Mouse (Mus musculus) right cerebral cortex, postnatal 4 days (tissue): ENCODE data around the gene Clba1.

Source experiments
- DNase-seq: peaks from one replicate; pipeline ENCODE4 v3.0.0-alpha.2; 2022

The Clba1 gene

DNA sequence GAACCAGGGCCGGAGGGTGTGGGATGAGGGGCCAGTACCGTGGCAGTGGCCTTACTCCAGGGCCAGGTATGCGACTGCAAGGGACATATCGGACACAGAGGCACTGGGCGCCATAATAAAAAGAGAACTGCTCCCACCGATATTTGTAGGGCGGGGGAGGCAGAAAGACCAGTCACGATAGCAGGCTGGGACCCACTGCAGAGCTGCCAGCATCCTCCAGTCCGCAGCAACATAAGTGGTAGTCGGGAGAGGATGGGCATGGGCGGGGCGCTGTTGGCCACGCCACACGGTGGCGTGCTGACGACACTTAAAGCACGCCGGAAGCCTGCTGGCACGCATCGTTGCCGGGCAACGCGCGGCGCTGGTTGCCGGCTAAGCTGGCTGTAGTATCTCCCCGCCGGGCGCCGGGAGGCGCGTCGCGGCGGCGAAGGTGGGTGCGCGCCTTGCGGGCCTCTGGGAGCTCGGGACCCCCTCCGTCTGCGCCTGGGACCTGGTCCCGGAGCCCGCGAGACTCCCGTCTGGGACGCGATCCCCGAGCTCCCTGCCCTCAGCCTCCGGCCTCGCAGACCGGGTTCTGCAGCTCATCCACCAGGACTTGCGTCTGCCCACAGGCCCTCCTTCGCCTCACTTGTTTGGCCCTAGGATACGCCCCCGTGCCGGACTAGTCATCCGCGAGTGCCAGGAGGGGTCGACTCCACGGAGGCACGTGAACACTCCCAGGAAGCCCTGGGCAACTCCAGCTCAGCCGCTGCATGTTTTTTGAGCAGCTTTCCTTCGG is at the start of gene Clba1:
Clba1 (plus strand) TSS at position 351 of the 778 bp plus-strand sequence.
- DNase-seq = peak; percentile 93

DNA sequence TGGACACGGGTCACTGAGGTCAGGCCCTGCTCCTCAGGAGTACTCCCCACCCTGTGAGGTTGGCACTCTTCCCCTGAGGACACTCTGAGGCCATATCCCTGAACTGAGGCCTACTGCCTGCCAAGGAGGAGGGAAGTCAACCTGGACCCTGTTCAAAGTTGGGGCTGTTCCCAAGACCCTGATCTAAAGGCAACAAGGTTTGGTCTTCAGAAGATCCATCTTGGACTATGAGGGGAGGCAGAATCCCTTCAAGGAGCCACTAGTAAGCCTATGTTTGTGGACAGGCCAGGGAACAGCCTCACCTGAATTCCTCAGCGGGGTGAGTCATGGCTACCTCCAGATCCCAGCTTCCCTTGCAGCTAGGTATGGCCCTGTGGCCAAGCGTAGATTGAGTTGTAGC is 49.3 kb upstream of the Clba1 start:
- DNase-seq = no peak

DNA sequence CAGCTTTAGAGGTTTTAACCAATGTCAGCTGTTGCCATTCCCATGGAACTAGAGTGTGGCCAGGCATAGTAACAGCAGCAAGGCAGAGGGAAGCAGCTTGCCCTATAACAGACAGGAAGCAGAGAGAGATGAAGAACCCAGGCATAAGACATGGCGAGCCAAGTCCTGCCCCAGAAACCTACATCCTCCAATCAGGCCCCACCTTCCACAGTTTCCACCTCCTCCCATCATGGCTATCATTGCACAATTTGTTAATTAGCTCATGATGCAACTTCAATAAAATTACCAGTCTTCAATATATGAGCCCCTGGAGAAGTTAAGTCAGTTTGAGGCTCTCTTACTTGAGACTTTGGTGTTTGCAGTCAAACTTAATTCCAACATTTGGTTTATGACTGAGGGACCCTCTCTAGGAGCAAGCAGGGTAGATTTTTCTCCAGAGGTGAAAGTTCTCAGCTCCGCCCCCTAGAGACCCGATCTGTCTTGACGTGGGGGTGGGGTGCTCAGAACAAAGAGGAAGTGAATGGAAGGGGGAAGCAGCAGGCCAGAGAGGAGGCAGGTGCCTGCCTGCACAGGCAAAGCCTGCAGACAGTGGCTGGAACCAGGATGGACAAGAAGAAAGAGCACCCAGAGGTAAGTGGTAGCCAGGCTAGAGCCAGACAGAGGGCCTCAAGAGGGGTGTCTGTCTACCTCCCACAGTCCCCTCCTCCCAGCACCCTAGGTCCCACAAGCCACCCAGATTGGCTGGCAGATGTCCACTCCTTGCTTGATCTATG is 48.4 kb upstream of the Clba1 start, which contains the start of gene Pld4:
Pld4 (plus strand) TSS at position 502 of the 773 bp plus-strand sequence.
- DNase-seq = no peak

DNA sequence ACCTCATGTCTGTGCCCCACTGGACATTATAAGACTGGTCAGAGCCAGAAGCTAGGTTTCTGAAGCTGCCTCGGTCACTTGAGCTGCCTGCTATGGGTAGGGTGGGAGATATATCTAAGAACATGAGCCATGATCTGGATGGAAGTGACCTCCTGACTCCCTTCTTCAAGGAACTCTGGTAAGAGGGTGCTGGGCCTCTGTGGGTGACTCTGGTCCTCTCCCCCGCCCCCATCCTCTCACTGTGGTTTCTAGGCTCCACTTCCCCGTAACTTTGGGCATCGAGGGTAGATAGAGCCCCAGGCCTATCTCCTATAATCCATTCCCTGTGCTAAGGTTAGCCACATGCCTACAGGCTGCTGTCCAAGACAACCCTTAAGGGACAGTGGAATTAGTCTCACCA is 47.3 kb upstream of the Clba1 start:
- no peak for DNase-seq

DNA sequence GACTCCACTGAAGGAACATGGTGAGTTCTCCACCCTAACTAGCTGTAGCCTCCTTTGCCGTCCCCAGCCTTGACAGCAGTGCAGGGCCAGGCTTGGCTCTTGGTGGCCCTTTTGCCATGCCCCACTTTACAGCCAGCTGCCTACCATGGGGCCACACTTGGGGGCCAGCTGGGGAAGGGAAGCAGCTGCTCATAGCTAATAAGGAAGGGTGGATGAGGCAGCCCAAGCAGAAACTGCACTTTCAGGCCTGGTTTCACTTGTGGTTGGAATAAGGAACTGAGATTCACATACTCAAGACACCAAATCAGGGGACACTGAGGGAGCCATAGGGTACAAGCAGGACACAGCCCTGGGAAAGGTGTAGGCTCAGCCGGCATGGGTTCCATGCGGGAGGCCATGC is 46.7 kb upstream of the Clba1 start:
- no peak for DNase-seq

DNA sequence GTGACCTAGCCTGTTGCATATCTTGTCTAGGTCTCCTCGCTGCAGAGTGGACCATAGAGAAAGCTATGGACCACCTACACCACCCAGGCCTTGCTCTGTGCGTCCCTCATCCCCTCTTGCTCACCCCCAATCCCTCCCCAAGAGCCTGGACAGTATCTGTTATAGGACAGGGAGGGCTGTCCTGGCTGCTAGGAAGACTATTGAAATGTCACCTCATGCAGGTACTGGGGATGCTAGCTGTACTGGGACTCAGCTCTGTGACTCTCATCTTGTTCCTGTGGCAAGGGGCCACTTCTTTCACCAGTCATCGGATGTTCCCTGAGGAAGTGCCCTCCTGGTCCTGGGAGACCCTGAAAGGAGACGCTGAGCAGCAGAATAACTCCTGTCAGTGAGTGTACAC is 45.6 kb upstream of the Clba1 start:
- no peak for DNase-seq

DNA sequence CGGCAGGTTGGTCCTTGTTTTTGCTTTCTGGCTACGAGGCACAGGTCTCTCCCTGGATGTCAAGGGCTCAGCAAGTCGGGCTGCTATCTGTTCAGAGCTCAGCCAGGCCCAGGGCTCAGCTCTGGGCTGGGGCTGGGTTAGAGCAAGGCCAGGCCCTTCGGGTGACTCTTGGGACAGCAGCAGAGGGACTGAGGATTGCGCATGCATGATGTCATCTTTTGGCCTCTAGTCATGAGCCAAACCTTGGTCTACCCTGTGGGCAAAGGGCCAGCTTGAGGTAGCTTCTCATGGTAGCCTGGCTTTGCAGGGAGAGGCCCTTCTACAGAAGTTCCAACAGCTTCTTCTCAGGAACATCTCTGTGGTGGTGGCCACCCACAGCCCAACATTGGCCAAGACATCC is 44.6 kb upstream of the Clba1 start:
- no peak for DNase-seq

DNA sequence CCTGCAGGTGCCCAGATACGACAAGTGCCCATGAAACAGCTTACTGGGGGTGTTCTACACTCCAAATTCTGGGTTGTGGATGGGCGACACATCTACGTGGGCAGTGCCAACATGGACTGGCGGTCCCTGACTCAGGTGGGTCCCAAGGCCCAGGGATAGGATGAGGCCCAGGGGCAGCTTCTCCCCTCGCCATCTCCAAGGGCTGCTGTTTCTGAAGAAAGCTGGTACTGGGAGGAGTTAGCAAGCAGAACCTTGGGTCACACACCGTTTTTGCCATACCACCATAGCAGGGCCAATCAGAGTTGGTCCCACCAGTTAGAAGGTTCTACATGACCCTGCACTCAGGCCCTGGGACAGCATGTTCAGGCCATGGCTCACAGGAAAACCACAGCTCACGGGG is 43.7 kb upstream of the Clba1 start:
- no peak for DNase-seq

DNA sequence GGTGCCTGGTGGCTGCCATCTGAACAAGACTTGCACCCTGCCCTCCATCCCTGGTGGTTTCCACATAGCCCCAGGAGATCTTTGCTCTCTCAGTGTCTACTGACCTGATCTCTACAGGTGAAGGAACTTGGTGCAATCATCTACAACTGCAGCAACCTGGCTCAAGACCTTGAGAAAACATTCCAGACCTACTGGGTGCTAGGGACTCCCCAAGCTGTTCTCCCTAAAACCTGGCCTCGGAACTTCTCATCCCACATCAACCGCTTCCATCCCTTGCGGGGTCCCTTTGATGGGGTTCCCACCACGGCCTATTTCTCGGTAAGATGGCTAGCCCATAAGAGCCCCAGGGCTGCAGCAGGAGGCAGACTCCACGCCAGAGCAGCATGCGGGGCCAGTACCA is 42.2 kb upstream of the Clba1 start:
- DNase-seq = no peak

DNA sequence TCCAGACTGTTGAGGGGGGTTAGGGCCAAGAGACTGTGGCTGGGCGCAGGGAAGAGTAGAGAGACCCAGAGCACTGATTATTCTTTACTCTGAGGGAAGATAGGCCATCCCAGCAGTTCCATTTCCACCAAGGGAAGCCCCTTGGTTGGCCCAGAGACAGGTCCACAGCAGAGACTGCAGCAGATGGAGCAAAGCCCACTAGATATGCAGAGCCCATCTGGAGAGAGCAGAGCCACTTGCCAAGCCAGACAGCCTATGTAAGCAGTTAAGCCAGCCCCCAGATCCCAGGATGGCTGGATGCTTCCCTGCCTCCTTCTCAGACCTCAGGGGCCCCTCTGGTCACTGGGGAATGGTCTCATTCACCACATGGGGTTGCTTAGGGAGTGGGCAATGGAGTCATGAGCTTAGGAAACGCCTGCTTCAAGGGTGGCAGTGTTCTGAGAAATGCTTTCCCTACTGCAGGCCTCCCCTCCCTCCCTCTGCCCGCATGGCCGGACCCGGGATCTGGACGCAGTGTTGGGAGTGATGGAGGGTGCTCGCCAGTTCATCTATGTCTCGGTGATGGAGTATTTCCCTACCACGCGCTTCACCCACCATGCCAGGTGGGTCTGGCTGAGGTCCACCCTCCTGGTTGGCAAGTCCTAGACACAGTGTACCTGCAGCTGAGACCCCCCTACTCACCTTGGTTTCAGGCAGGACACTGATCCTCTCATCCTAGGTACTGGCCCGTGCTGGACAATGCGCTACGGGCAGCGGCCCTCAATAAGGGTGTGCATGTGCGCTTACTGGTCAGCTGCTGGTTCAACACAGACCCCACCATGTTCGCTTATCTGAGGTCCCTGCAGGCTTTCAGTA is 41.5 kb upstream of the Clba1 start:
- DNase-seq = no peak

DNA sequence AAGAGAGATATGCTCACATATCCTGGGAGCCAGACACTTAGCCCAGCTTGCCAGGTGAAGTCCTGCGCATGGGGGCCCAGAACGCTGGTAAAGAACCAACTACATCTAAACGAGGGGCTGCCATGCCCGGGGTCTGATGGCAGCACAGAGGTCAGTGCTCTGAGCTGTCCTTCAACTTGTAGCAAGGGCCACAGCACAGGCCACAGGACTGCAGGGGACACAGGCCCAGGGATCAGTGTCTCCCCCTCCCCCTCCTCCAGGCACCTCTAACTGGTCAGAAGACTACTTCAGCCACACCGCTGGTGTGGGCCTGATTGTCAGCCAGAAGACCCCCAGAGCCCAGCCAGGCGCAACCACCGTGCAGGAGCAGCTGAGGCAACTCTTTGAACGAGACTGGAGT is 40.6 kb upstream of the Clba1 start:
- DNase-seq = no peak

DNA sequence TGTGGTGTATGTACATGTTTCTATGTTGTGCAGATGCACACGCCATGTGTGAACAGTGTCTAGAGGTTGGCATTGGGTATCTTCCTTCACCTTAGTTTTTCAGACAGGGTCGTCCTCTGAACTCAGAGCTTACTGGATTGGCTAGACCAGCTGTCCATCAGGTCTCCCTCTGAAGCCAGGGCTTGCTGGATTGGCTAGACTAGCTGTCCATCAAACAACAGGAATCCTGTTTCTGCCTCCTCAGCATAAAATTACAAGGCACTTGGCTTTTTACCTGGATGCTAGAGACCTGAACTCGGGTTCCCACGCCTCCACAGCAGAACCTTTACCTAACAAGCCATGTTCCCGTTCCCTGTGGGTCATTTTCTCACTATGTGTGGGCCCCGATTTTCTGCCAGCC is 39.7 kb upstream of the Clba1 start:
- no peak for DNase-seq

DNA sequence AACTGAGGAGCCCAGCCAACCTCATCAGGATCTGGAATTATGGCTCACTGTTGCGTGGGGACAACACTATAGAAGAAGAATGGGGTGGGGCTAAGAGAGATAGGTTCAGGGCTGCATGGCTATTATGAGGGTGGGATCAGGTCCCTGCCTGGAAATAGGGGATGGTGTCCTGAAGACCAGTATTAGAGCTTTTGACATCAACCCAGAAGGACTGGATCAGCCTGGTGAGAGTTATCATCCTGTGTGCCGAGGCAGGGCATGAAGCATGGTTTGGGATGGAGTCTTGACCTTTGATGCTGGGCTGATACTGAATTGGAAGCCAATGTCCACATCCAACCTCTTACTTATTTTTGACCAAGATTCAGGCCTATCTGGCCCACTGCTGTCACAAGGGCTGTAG is 39.0 kb upstream of the Clba1 start:
- no peak for DNase-seq

DNA sequence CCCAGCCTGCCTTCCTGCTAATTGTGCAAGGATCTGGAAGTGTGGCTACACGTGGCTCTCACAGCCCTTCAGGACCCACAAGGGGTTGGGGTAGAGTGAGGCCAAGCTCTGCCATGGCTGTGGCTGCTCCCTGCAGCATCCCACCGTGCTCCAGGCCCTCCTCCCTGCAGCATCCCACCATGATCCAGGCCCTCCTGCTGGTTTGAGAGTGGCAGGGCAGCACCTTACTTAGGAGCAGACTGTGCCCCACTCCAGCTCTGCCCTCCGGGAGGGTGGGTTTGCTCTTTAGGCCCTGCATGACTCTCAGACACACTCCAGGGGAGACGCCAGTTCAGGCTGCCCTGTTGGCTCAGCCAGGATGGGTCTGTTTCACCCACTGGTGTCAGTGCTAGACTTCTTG is 38.3 kb upstream of the Clba1 start:
- no peak for DNase-seq

DNA sequence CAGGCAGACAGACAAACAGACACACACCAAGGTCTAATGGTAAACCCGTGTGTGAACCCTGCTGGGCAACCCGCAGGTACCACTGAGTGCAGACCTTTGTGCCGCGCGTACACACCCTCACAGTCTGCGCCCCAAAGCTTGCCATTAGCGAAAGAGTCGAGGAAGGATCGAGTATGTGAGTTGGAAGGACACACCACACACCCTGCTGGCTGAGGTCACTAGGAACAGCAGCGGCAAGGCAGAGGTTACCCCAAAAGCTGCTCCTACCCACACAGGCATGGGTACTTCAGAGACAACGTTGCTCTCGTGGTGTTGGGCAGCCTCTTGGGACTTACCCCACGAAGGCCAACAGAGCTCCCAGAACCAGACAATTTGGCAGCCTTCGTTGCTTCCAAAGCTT is 36.4 kb upstream of the Clba1 start:
- no peak for DNase-seq

DNA sequence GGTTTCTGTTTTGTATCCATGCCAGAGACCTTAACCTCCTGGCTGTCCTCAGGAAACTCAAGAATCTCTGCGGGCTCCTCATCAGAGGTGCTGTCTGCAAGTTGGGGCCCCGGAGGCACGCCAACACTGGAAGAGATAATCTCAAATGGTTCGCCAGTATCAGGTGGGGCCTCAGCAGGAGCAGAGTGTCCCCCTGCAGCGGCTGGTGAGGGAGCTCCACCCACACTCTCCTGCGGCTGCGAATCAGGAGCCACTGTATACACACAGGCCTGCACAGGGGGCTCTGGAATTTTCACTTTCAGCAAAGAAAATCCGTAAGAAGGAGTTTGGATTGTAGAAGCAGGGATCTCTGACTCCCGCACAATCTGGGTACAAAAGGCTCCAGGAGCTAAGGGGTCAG is 35.4 kb upstream of the Clba1 start:
- no peak for DNase-seq

DNA sequence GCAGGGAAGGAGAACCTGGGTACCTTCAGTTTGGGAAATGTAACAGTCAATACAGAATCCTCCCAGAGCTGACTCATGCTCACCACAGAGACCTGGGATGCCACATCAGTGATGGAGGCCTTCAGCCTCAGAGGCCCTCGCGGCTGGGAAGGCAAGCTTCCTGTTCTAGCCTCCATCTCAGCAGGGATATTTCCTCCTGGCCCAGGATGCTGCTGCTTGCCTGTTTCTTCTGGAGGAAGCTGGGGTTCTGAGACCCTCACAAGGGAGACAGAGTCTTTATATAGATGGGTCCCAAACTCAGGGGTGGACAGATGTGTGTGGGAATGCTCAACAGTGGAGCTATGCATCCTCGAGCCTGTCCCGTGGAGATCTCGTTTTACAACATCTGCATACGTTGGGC is 34.7 kb upstream of the Clba1 start:
- DNase-seq = no peak

DNA sequence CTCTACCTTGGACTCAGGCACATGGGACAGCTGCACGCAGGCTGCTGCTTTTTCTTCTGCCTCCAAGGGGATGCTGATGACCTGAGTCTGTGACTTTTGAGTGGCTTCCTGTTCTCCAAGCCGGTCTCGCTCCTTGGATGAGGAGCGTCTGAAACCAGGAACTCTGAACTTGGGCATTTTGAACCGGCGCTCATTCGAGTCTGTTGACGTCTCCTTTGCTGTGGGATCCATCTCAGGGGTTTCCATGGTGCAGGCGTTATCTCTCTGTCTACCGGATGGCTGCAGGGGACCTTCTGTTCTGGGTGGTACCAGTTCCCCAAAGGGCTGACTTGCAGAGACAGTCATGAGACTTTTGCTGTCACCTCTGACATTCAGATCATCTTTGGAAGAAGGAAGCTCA is 34.3 kb upstream of the Clba1 start:
- no peak for DNase-seq

DNA sequence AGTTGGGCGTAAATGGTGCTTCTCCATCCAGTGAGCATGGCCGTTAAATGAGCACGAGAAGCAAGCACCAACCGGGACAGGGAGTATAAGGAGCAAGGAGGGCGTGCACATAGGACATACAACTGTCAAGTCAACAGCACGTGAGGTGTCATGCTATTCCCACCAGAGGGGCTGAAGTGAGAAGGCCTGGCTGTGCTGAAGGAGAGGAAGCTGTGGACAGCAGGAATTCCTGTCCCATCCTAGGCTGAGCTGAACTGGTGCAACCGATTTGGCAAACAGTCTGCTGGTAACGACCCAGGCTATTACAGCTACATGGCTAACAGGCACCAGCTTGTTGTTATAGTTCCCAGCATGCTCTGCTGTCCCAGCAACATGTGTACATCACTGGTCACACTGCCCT is 17.7 kb upstream of the Clba1 start:
- no peak for DNase-seq

DNA sequence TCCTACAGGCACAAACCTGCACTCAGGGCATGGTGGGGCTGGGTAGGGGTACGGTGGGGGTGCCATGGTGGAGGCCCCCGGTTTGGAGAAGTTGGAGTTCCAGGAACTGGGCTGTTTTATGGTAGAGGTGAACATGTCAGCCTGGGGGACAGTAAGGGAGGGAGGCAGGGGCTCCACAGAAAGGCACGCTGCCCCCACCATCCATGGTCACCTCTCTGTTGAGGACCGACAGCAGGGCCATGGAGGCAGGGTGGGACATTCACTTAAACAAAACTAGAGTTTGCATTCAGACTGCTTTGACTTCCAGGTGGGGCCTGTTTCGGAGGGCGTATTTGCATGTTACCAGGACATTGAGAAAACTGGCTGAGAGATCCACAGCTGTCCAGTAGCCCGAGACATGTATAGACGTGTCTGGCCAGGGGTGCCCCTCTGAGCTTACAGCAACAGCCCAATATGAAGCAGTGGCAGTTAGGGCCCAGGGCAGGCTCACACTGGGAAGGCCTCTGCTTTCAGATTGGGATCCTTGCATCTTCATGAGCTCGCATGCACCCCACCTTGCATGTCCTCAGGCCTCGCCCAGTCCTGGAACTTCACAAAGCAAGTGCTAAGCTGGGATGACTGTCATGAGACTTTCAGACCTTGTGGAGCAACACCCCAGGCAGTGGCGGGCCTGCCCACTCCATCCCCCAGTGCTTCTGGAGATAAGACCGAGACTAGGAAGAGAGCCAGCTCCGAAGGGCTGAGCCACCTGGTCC is 15.0 kb upstream of the Clba1 start:
- peak; percentile 39 for DNase-seq

DNA sequence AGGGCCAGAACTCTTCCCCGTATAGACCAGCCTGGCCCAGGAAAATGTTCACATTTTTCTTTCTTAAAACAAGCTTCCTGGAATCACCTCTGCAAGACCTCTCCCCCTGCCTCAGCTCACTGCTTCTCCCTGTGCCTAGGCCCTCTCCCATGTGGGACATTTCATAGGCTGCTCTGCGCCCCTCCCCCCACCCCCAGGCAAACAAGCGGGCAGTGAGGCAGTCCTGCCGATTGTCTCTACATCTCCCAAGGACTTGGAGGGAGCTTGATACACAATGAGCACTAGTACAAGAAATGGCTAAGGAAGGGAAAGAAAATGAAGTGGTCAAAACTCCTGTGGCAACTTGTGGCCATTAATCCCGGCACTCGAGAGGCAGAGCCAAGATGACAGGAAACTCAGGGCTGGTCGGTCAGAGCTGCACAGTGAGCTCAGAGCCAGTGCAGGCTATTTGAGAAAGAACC is 14.4 kb upstream of the Clba1 start:
- DNase-seq = no peak

DNA sequence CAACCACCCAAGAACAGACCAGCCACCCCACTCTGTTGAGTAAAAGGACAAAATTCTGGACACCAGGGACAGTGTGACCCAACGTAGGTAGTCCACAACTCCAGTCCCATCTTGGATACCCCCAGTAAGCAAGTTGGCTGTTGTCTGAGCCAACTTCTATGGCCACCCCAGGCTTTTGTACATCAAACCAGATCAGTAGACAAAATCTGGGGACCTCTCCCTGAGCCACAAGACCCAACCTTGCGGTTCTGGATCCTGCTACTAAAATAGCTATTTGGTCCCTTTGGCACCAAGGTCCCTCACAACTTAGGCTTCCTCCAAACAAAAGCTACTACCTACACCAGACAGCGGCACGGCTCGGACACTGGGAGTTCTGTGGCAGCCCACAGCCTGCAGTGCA is 13.7 kb upstream of the Clba1 start:
- DNase-seq = no peak
